Mouse (Mus musculus) brain, embryonic 14.5 days (tissue): Measurements from ENCODE around the gene Fibp.

Experiments used
- CTCF ChIP-seq: fragments of 200-500 bp; IDR thresholded peaks from 2 replicates; pipeline ENCODE4 v1.5.1; 2012; ENCODE audit warnings: inconsistent platforms, mild to moderate bottlenecking, moderate library complexity, borderline replicate concordance; ENCODE audit not compliant: insufficient read depth, insufficient read length; ENCODE audit errors: extremely low read depth
- POLR2A ChIP-seq: fragments of 200-500 bp; IDR thresholded peaks from 2 replicates; pipeline ENCODE4 v1.6.1; 2012; ENCODE audit warnings: mild to moderate bottlenecking, inconsistent platforms, borderline replicate concordance; ENCODE audit not compliant: poor library complexity, insufficient read depth, insufficient read length, severe bottlenecking; ENCODE audit errors: extremely low read depth

- TF ChIP-seq CTCF (no peak), POLR2A (no peak)
These were observed 16.0 kb upstream of the Fibp start for GRCm38 (mm10) chr19:5444371-5444908.
